Mouse (Mus musculus) hematopoietic stem cell, adult 5-6 weeks (primary cell): ENCODE data around the gene Cdhr4. TPM values are rescaled to one million over a fixed set of nuclear protein-coding genes. Genes with fewer than 3 reads are reported as not detected.
A peak's percentile ranks its signal among the peaks of the same experiment; 100 is the strongest.
"Not testable (repeated sequence)": the region's sequence is repeated elsewhere in the genome, so short reads cannot be mapped to it uniquely, and the experiment has no call there.

ENCODE experiments used
- ATAC-seq, 2 experiments: fragments of 125-278 bp in 1 of 2; replicated peaks in 1 of 2; 2 replicates each; pipeline ENCODE4 v1.8.0; 2016 to 2017; ENCODE audit warnings: inconsistent platforms in 2 of 2, mild to moderate bottlenecking in 2 of 2, moderate number of reproducible peaks in 2 of 2, low read depth in 1 of 2, moderate TSS enrichment in 1 of 2; ENCODE audit not compliant: low FRiP score in 2 of 2, poor library complexity in 2 of 2, severe bottlenecking in 2 of 2, insufficient read depth in 1 of 2, low TSS enrichment in 1 of 2
- total RNA-seq: library from RNA; stranded (forward); fragments of 172-1452, 232-1000 nt; gene quantifications from 2 replicates; pipeline ENCODE4 v1.2.3, GENCODE M21; 2017

The Cdhr4 gene
- total RNA-seq, 1 experiment from 2014 or later = 3.3 TPM

GRCm38 (mm10) chr9:107994464-107994863 is 2.2 kb downstream of the Cdhr4 start:
- ATAC-seq = peak; percentile 11 to 63; a peak in 2 of 4 replicates

- no peak for ATAC-seq
Observed at GRCm38 (mm10) chr9:107995513-107995912, 3.2 kb downstream of the Cdhr4 start.

GRCm38 (mm10) chr9:107996049-107996448 is 3.8 kb downstream of the Cdhr4 start, which contains the start of gene Gm20662:
TSS of gene Gm20662 (plus strand) at chr9:107996349.
- ATAC-seq = no peak

GRCm38 (mm10) chr9:108001922-108002770 is 9.8 kb downstream of the Cdhr4 start, which contains the start of gene Ip6k1:
TSS of gene Ip6k1 (plus strand) at chr9:108002501.
- ATAC-seq = peak; percentile 99 to 100

GRCm38 (mm10) chr9:108002778-108003530 is 10.7 kb downstream of the Cdhr4 start:
- 0 out of 4 replicates have a peak, but pooled peaks of 1 of the 2 experiments have one; percentile 2 for ATAC-seq

- ATAC-seq = no peak
Observed at GRCm38 (mm10) chr9:108003531-108003890, 11.2 kb downstream of the Cdhr4 start.

GRCm38 (mm10) chr9:108008041-108008440 is 15.7 kb downstream of the Cdhr4 start:
- ATAC-seq = no peak

- no peak for ATAC-seq
Observed at GRCm38 (mm10) chr9:108010385-108010784, 18.1 kb downstream of the Cdhr4 start.

- ATAC-seq = not testable (repeated sequence)
Observed at GRCm38 (mm10) chr9:108013577-108013976, 21.3 kb downstream of the Cdhr4 start.

- no peak for ATAC-seq
Observed at GRCm38 (mm10) chr9:108017127-108017526, 24.8 kb downstream of the Cdhr4 start.

- no peak for ATAC-seq
Observed at GRCm38 (mm10) chr9:108020741-108021140, 28.4 kb downstream of the Cdhr4 start.

- no peak for ATAC-seq
Observed at GRCm38 (mm10) chr9:108023216-108023615, 30.9 kb downstream of the Cdhr4 start.

- ATAC-seq = no peak
Observed at GRCm38 (mm10) chr9:108026584-108026983, 34.3 kb downstream of the Cdhr4 start.

- ATAC-seq = no peak
Observed at GRCm38 (mm10) chr9:108027867-108028266, 35.6 kb downstream of the Cdhr4 start.

GRCm38 (mm10) chr9:108032126-108032525 is 39.8 kb downstream of the Cdhr4 start:
- ATAC-seq = no peak

- no peak for ATAC-seq
Observed at GRCm38 (mm10) chr9:108035331-108036156, 43.2 kb downstream of the Cdhr4 start.

GRCm38 (mm10) chr9:108044751-108045492 is 52.6 kb downstream of the Cdhr4 start:
- ATAC-seq = no peak
